Mouse (Mus musculus) intestine, postnatal 0 days (tissue): ENCODE measurements around the gene B430305J03Rik. TPM values are rescaled to one million over a fixed set of nuclear protein-coding genes. Genes with fewer than 3 reads are reported as not detected.

Source experiments
- ATAC-seq: fragments of 200-750 bp; cut with Nextera tagmentation; 2 replicates; pipeline ENCODE4 v1.8.0; 2017; ENCODE audit warnings: mild to moderate bottlenecking, moderate TSS enrichment, moderate library complexity
- H3K27ac ChIP-seq: fragments of 300-500 bp; sonication (generic); 2 replicates; pipeline ENCODE4 v1.5.1; 2014; ENCODE audit warnings: mild to moderate bottlenecking, low read depth, low read length, moderate library complexity
- H3K27me3 ChIP-seq: fragments of 300-500 bp; sonication (generic); replicated peaks from 2 replicates; pipeline ENCODE4 v1.6.1; 2014; ENCODE audit warnings: low read length, mixed read lengths; ENCODE audit not compliant: control insufficient read depth, insufficient read depth
- H3K36me3 ChIP-seq: fragments of 300-500 bp; sonication (generic); 2 replicates; pipeline ENCODE4 v1.6.1; 2014; ENCODE audit warnings: mild to moderate bottlenecking, moderate library complexity; ENCODE audit not compliant: control insufficient read depth, insufficient read depth
- H3K4me1 ChIP-seq: fragments of 300-500 bp; sonication (generic); replicated peaks from 2 replicates; pipeline ENCODE4 v1.6.1; 2014; ENCODE audit warnings: antibody characterized with exemption, low read length, mixed read lengths; ENCODE audit not compliant: control insufficient read depth, insufficient read depth
- H3K4me2 ChIP-seq: fragments of 300-500 bp; sonication (generic); replicated peaks from 2 replicates; pipeline ENCODE4 v1.6.1; 2014; ENCODE audit warnings: low read depth, mild to moderate bottlenecking, moderate library complexity
- H3K4me3 ChIP-seq: fragments of 300-500 bp; sonication (generic); 2 replicates; pipeline ENCODE4 v1.5.1; 2014; ENCODE audit warnings: low read depth, low read length
- H3K9ac ChIP-seq: fragments of 300-500 bp; sonication (generic); 2 replicates; pipeline ENCODE4 v1.6.1; 2014; ENCODE audit warnings: mild to moderate bottlenecking, low read depth, low read length
- H3K9me3 ChIP-seq: fragments of 300-500 bp; sonication (generic); 2 replicates; pipeline ENCODE4 v1.6.1; 2016; ENCODE audit warnings: mixed run types; ENCODE audit not compliant: control insufficient read depth
- CTCF ChIP-seq: sonication (generic); IDR thresholded peaks from 2 replicates; pipeline ENCODE4 v1.5.1; 2016; ENCODE audit warnings: low read depth, mild to moderate bottlenecking, control low read depth, antibody characterized with exemption, moderate library complexity
- WGBS: fragments of 180-500 bp; shearing (Covaris S2); extraction: QIAGEN DNeasy Blood & Tissue Kit; methylation state at CpG from one replicate; pipeline ENCODE4 v1.1.7; 2014; 5-methylcytosine and 5-hydroxymethylcytosine counted together
- polyA plus RNA-seq: library from polyadenylated mRNA; unstranded; fragments of >200 nt; fragmentation: Nextera tagmentation; extraction: Ambion mirVana; gene quantifications from 2 replicates; pipeline ENCODE4 v1.2.1, GENCODE M21; 2015

Gene B430305J03Rik
- polyA plus RNA-seq, 1 experiment from 2014 or later = not detected

- Histone ChIP-seq H3K4me3 (no peak overlapping the region), H3K4me2 (no peak overlapping the region), H3K27me3 (no peaks in the 10 kb centered on the region), H3K4me1 (no peaks in the 10 kb centered on the region), H3K27ac (no peak overlapping the region), H3K36me3 (no peaks in the 10 kb centered on the region), H3K9me3 (no peaks in the 10 kb centered on the region), H3K9ac (no peak overlapping the region)
- TF ChIP-seq CTCF = no peak
- 70% methylated on average over 3 of the region's 3 CpGs for WGBS
- ATAC-seq = no peak
These were observed 27.8 kb upstream of the B430305J03Rik start for GRCm38 (mm10) chr3:61393520-61393919.

- ATAC-seq = no peak
- H3K4me3 ChIP-seq = no peak overlapping the region
These were observed 27.1 kb upstream of the B430305J03Rik start for GRCm38 (mm10) chr3:61392881-61393280.

GRCm38 (mm10) chr3:61391564-61391963 lies 25.8 kb upstream of the B430305J03Rik start:
- no peak overlapping the region for H3K4me3 ChIP-seq
- H3K27me3 ChIP-seq = no peaks in the 10 kb centered on the region
- H3K4me1 ChIP-seq = no peaks in the 10 kb centered on the region
- no peak overlapping the region for H3K4me2 ChIP-seq
- no peak for ATAC-seq
- no peaks in the 10 kb centered on the region for H3K36me3 ChIP-seq
- H3K27ac ChIP-seq = no peak overlapping the region
- no peak for TF ChIP-seq CTCF
- H3K9me3 ChIP-seq = no peaks in the 10 kb centered on the region
- H3K9ac ChIP-seq = no peak overlapping the region
- 65% methylated on average over 4 of the region's 4 CpGs for WGBS

More at GRCm38 (mm10) chr3:61392881-61393280, 27.1 kb upstream of the B430305J03Rik start:
- H3K9ac ChIP-seq = no peak overlapping the region
- H3K36me3 ChIP-seq = no peaks in the 10 kb centered on the region
- H3K27me3 ChIP-seq = no peaks in the 10 kb centered on the region
- H3K27ac ChIP-seq = no peak overlapping the region
- 86% methylated on average over 1 of the region's 1 CpGs for WGBS
- H3K4me1 ChIP-seq = no peaks in the 10 kb centered on the region
- no peaks in the 10 kb centered on the region for H3K9me3 ChIP-seq
- H3K4me2 ChIP-seq = no peak overlapping the region
- no peak for TF ChIP-seq CTCF

GRCm38 (mm10) chr3:61386368-61386767 lies 20.6 kb upstream of the B430305J03Rik start:
- H3K4me3 ChIP-seq = no peak overlapping the region
- H3K9me3 ChIP-seq = no peaks in the 10 kb centered on the region
- H3K27me3 ChIP-seq = no peaks in the 10 kb centered on the region
- no peak for TF ChIP-seq CTCF
- no peak overlapping the region for H3K4me2 ChIP-seq
- 68% methylated on average over 4 of the region's 4 CpGs for WGBS
- H3K9ac ChIP-seq = no peak overlapping the region
- no peaks in the 10 kb centered on the region for H3K4me1 ChIP-seq
- ATAC-seq = no peak
- H3K27ac ChIP-seq = no peak overlapping the region
- no peaks in the 10 kb centered on the region for H3K36me3 ChIP-seq

- H3K27ac ChIP-seq = no peak overlapping the region
- H3K4me2 ChIP-seq = no peak overlapping the region
- WGBS = 94% methylated on average over 8 of the region's 8 CpGs
- no peak overlapping the region for H3K9ac ChIP-seq
- no peaks in the 10 kb centered on the region for H3K27me3 ChIP-seq
- no peak for ATAC-seq
- no peaks in the 10 kb centered on the region for H3K4me1 ChIP-seq
- no peak overlapping the region for H3K4me3 ChIP-seq
- H3K36me3 ChIP-seq = no peaks in the 10 kb centered on the region
- H3K9me3 ChIP-seq = no peaks in the 10 kb centered on the region
- TF ChIP-seq CTCF = no peak
These were observed 10.2 kb upstream of the B430305J03Rik start for GRCm38 (mm10) chr3:61376001-61376400.

- Histone ChIP-seq H3K36me3 (no peaks in the 10 kb centered on the region), H3K27ac (no peak overlapping the region), H3K4me1 (no peaks in the 10 kb centered on the region), H3K9me3 (no peaks in the 10 kb centered on the region), H3K4me3 (no peak overlapping the region), H3K27me3 (no peaks in the 10 kb centered on the region), H3K9ac (no peak overlapping the region), H3K4me2 (no peak overlapping the region)
- no peak for TF ChIP-seq CTCF
- 91% methylated on average over 1 of the region's 1 CpGs for WGBS
- no peak for ATAC-seq
These were observed 2.7 kb upstream of the B430305J03Rik start for GRCm38 (mm10) chr3:61368446-61368845.
